Mouse (Mus musculus) stomach, embryonic 15.5 days (tissue): ENCODE data around the gene Acsl1. TPM values are rescaled to one million over a fixed set of nuclear protein-coding genes. Genes with fewer than 3 reads are reported as not detected.

ENCODE experiments used
- ATAC-seq: fragments of 200-750 bp; cut with Nextera tagmentation; 2 replicates; pipeline ENCODE4 v1.8.0; 2017; ENCODE audit warnings: low read depth, moderate number of reproducible peaks, moderate TSS enrichment; ENCODE audit not compliant: insufficient read depth, low FRiP score
- H3K27ac ChIP-seq: fragments of 300-500 bp; sonication (generic); 2 replicates; pipeline ENCODE4 v1.5.1; 2015; ENCODE audit warnings: mild to moderate bottlenecking, inconsistent platforms
- H3K27me3 ChIP-seq: fragments of 300-500 bp; sonication (generic); replicated peaks from 2 replicates; pipeline ENCODE4 v1.6.1; 2015; ENCODE audit warnings: inconsistent platforms
- H3K36me3 ChIP-seq: fragments of 300-500 bp; sonication (generic); 2 replicates; pipeline ENCODE4 v1.6.1; 2015; ENCODE audit warnings: inconsistent platforms
- H3K4me1 ChIP-seq: fragments of 300-500 bp; sonication (generic); 2 replicates; pipeline ENCODE4 v1.6.1; 2015; ENCODE audit warnings: inconsistent platforms
- H3K4me2 ChIP-seq: fragments of 300-500 bp; sonication (generic); 2 replicates; pipeline ENCODE4 v1.6.1; 2015; ENCODE audit warnings: mild to moderate bottlenecking, inconsistent platforms
- H3K4me3 ChIP-seq: fragments of 300-500 bp; sonication (generic); replicated peaks from 2 replicates; pipeline ENCODE4 v1.5.1; 2015; ENCODE audit warnings: inconsistent platforms
- H3K9ac ChIP-seq: fragments of 300-500 bp; sonication (generic); 2 replicates; pipeline ENCODE4 v1.6.1; 2015; ENCODE audit warnings: inconsistent platforms
- H3K9me3 ChIP-seq: fragments of 300-500 bp; sonication (generic); 2 replicates; pipeline ENCODE4 v1.6.1; 2016; ENCODE audit warnings: inconsistent platforms
- WGBS: fragments of 180-500 bp; shearing (Covaris S2); methylation state at CpG from one replicate; pipeline ENCODE4 v1.1.7; 2015; 5-methylcytosine and 5-hydroxymethylcytosine counted together
- polyA plus RNA-seq: library from polyadenylated mRNA; unstranded; fragments of >200 nt; fragmentation: Nextera tagmentation; extraction: Ambion mirVana; gene quantifications from 2 replicates; pipeline ENCODE4 v1.2.1, GENCODE M21; 2015

Gene Acsl1
- polyA plus RNA-seq, 1 experiment from 2014 or later: 25.7 TPM

GRCm38 (mm10) chr8:46449063-46449462 lies 21.8 kb upstream of the Acsl1 start:
- ATAC-seq: no peak
- Histone ChIP-seq H3K9ac (no peak overlapping the region), H3K27me3 (no peaks in the 10 kb centered on the region), H3K27ac (no peak overlapping the region), H3K4me2 (no peak overlapping the region), H3K4me1 (0 out of 2 replicates have a peak, but pooled peaks cover 4% of the 10 kb centered on the region), H3K4me3 (no peak overlapping the region), H3K36me3 (no peaks in the 10 kb centered on the region), H3K9me3 (no peaks in the 10 kb centered on the region)
- WGBS: 79% methylated on average over 4 of the region's 4 CpGs

DNA sequence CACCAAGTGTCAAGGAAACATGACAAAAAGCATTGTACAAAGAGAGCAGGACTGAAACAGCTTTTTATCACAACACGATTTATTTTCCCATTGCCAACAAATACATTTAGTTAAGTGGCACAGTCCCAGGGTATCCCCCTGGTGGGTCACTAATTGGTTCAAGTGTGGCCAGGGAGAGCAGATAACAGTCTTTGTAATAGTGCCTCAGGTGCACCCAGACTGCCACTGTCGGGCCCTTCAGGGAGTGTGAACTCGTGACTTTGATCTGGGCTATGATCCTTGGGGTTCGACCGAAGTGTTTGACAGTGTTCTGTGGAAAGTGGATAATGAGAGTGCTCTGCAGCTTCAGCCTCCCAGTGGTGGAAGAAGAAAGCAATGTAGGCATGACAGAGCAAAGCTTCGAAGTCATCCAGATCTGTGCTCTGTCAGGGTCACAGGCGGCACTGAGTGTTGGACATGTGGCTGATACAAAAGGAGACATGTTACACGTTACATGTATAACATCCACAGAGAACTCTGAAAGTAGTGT lies 21.1 kb upstream of the Acsl1 start:
- no peak overlapping the region for H3K9ac ChIP-seq
- 60% methylated on average over 8 of the region's 8 CpGs for WGBS
- 0 out of 2 replicates have a peak, but pooled peaks cover 4% of the 10 kb centered on the region for H3K4me1 ChIP-seq
- H3K36me3 ChIP-seq: no peaks in the 10 kb centered on the region
- no peaks in the 10 kb centered on the region for H3K9me3 ChIP-seq
- H3K4me2 ChIP-seq: no peak overlapping the region
- no peaks in the 10 kb centered on the region for H3K27me3 ChIP-seq
- ATAC-seq: no peak
- H3K27ac ChIP-seq: no peak overlapping the region
- no peak overlapping the region for H3K4me3 ChIP-seq

GRCm38 (mm10) chr8:46458215-46458811 lies 12.5 kb upstream of the Acsl1 start:
- Histone ChIP-seq H3K36me3 (no peaks in the 10 kb centered on the region), H3K9me3 (no peaks in the 10 kb centered on the region), H3K27me3 (no peaks in the 10 kb centered on the region), H3K4me2 (no peak overlapping the region), H3K4me1 (no peaks in the 10 kb centered on the region), H3K9ac (no peak overlapping the region), H3K4me3 (no peak overlapping the region), H3K27ac (no peak overlapping the region)
- no peak for ATAC-seq
- 41% methylated on average over 6 of the region's 6 CpGs for WGBS

- Histone ChIP-seq H3K36me3 (no peaks in the 10 kb centered on the region), H3K9ac (no peak overlapping the region), H3K4me2 (no peak overlapping the region), H3K27ac (no peak overlapping the region), H3K4me1 (no peaks in the 10 kb centered on the region), H3K4me3 (no peak overlapping the region), H3K27me3 (no peaks in the 10 kb centered on the region), H3K9me3 (no peaks in the 10 kb centered on the region)
- 60% methylated on average over 2 of the region's 2 CpGs for WGBS
- ATAC-seq: no peak
These were observed 2.4 kb upstream of the Acsl1 start for GRCm38 (mm10) chr8:46468400-46468799.

DNA sequence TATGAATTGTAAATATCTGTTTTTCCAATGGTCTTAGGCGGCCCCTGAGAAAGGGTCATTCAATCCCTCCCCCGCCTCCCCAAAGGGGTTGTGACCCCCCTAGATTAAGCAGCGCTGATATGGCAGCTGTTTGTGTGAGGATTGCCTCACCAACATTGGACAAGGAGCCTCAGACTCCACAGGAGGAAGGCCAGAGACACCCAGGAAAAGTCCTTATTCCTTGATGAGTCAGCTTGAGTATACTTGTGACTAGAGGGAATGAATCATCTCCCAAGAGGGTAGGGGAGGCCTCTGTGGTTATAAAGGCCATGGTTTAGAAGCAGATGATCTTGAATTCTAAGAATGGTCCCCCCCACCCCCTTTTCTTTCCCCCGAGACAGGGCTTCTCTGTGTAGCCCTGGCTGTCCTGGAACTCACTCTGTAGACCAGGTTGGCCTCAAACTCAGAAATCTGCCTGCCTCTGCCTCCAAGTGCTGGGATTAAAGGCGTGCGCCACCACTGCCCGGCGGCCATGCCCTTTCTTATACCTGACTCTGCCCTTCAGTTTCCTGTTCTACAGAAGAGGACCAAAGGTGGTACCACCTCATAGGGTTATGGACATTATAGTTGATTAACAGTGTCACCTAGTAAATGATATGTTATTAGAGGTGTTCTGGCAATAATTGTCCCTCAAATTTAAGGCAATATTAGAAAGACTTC lies 1.6 kb upstream of the Acsl1 start:
- H3K27ac ChIP-seq: no peak overlapping the region
- no peak for ATAC-seq
- no peaks in the 10 kb centered on the region for H3K27me3 ChIP-seq
- no peaks in the 10 kb centered on the region for H3K36me3 ChIP-seq
- no peaks in the 10 kb centered on the region for H3K4me1 ChIP-seq
- 89% methylated on average over 8 of the region's 8 CpGs for WGBS
- H3K4me3 ChIP-seq: no peak overlapping the region
- no peaks in the 10 kb centered on the region for H3K9me3 ChIP-seq
- no peak overlapping the region for H3K4me2 ChIP-seq
- no peak overlapping the region for H3K9ac ChIP-seq

- Histone ChIP-seq H3K27me3 (no peaks in the 10 kb centered on the region), H3K9ac (no peak overlapping the region), H3K9me3 (no peaks in the 10 kb centered on the region), H3K4me2 (peak overlapping the region; percentile 90), H3K36me3 (no peaks in the 10 kb centered on the region), H3K27ac (0 out of 2 replicates have a peak overlapping the region, but pooled peaks have one; percentile 31), H3K4me1 (0 out of 2 replicates have a peak, but pooled peaks cover 2% of the 10 kb centered on the region), H3K4me3 (peak overlapping the region; percentile 82)
- no peak; the same call in 1 of the 2 replicates for ATAC-seq
- WGBS: 37% methylated on average over 15 of the region's 15 CpGs
These were observed 596 bp upstream of the Acsl1 start for GRCm38 (mm10) chr8:46470091-46470791.

GRCm38 (mm10) chr8:46471926-46472485 lies 1.2 kb downstream of the Acsl1 start:
- H3K4me2 ChIP-seq: peak overlapping the region; percentile 90
- no peaks in the 10 kb centered on the region for H3K9me3 ChIP-seq
- no peak overlapping the region for H3K9ac ChIP-seq
- no peak overlapping the region for H3K27ac ChIP-seq
- 0 out of 2 replicates have a peak, but pooled peaks cover 2% of the 10 kb centered on the region for H3K4me1 ChIP-seq
- no peak for ATAC-seq
- 30% methylated on average over 9 of the region's 9 CpGs for WGBS
- peak overlapping the region; percentile 82 for H3K4me3 ChIP-seq
- H3K36me3 ChIP-seq: no peaks in the 10 kb centered on the region
- no peaks in the 10 kb centered on the region for H3K27me3 ChIP-seq

GRCm38 (mm10) chr8:46474120-46474519 lies 3.3 kb downstream of the Acsl1 start:
- Histone ChIP-seq H3K4me3 (no peak overlapping the region), H3K4me2 (no peak overlapping the region), H3K27ac (no peak overlapping the region), H3K27me3 (no peaks in the 10 kb centered on the region), H3K36me3 (no peaks in the 10 kb centered on the region), H3K4me1 (0 out of 2 replicates have a peak, but pooled peaks cover 12% of the 10 kb centered on the region), H3K9me3 (no peaks in the 10 kb centered on the region), H3K9ac (no peak overlapping the region)
- WGBS: 92% methylated on average over 3 of the region's 3 CpGs
- ATAC-seq: no peak

DNA sequence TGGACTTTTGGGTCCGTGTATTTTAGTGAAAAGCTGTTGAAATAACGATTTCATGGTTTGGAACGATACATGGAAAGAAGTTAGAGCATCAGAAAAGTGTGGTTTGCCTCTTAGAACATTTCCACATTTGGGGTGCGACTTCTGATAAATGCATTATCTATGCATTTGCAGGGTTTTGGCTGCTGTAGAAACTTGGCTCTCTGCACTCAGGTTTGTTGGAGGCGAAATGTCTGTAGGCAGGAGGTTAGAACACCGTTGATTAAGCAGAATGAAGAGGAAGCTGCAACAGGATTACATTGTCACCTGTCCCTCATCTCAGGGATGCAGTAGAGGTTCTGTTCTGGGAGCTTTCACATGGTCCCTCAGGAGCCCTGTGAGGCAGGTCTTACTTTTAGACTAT lies 3.8 kb downstream of the Acsl1 start:
- no peaks in the 10 kb centered on the region for H3K36me3 ChIP-seq
- no peak overlapping the region for H3K4me3 ChIP-seq
- no peak overlapping the region for H3K9ac ChIP-seq
- H3K4me2 ChIP-seq: no peak overlapping the region
- H3K9me3 ChIP-seq: no peaks in the 10 kb centered on the region
- H3K27me3 ChIP-seq: no peaks in the 10 kb centered on the region
- 78% methylated on average over 6 of the region's 6 CpGs for WGBS
- 0 out of 2 replicates have a peak, but pooled peaks cover 12% of the 10 kb centered on the region for H3K4me1 ChIP-seq
- ATAC-seq: no peak
- no peak overlapping the region for H3K27ac ChIP-seq

- H3K9me3 ChIP-seq: no peaks in the 10 kb centered on the region
- no peak overlapping the region for H3K4me2 ChIP-seq
- no peak overlapping the region for H3K4me3 ChIP-seq
- no peak for ATAC-seq
- no peaks in the 10 kb centered on the region for H3K36me3 ChIP-seq
- 82% methylated on average over 11 of the region's 11 CpGs for WGBS
- H3K27me3 ChIP-seq: no peaks in the 10 kb centered on the region
- H3K4me1 ChIP-seq: peaks cover 19% of the 10 kb centered on the region
- H3K9ac ChIP-seq: no peak overlapping the region
- no peak overlapping the region for H3K27ac ChIP-seq
These were observed 4.6 kb downstream of the Acsl1 start for GRCm38 (mm10) chr8:46475404-46475803.

DNA sequence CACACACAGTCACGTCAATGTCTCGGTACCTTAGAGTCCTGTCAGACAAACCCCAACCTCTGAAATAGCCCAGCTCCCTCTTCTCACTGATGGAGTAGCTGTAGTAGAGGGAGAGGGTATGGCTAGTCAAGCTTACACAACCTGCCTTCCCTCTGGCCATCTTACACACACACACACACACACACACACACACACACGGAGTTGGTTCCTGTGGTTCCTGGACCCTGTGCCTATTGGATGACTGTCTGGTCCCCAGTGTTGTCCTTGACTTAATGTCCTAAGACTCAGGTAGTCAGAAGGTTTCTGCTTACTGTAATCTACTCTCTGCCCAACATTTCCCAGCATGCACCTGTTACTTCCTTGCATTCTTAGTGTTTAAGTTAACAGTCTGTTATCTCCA lies 5.1 kb downstream of the Acsl1 start:
- 95% methylated on average over 3 of the region's 3 CpGs for WGBS
- no peak overlapping the region for H3K4me3 ChIP-seq

More for the DNA sequence above, 5.1 kb downstream of the Acsl1 start:
- Histone ChIP-seq H3K4me1 (peaks cover 21% of the 10 kb centered on the region), H3K27me3 (no peaks in the 10 kb centered on the region), H3K27ac (no peak overlapping the region), H3K4me2 (no peak overlapping the region), H3K9ac (no peak overlapping the region), H3K36me3 (no peaks in the 10 kb centered on the region), H3K9me3 (no peaks in the 10 kb centered on the region)
- ATAC-seq: no peak
